Mouse (Mus musculus) midbrain, embryonic 11.5 days (tissue): ENCODE measurements at regions not wholly inside any gene's neighbourhood (a gene's known extent, or its start where the extent isn't known, plus 50 kb on each side); places are given as distances from the start of the nearest gene placed in this dataset.

Experiments
- ATAC-seq: fragments of 200-750 bp; cut with Nextera tagmentation; 2 replicates; pipeline ENCODE4 v1.8.0; 2017; ENCODE audit warnings: moderate TSS enrichment, moderate library complexity; ENCODE audit not compliant: low FRiP score
- DNase-seq: peaks from one replicate; pipeline ENCODE4 v3.0.0; 2015; ENCODE audit warnings: low spot score; ENCODE audit errors: missing footprints
- H3K27ac ChIP-seq: fragments of 300-500 bp; sonication (generic); 2 replicates; pipeline ENCODE4 v1.5.1; 2014; ENCODE audit warnings: low read depth, low read length
- H3K27me3 ChIP-seq: fragments of 300-500 bp; sonication (generic); 2 replicates; pipeline ENCODE4 v1.6.1; 2014; ENCODE audit warnings: mild to moderate bottlenecking, low read length, moderate library complexity, mixed read lengths; ENCODE audit not compliant: control insufficient read depth, insufficient read depth
- H3K36me3 ChIP-seq: fragments of 300-500 bp; sonication (generic); 2 replicates; pipeline ENCODE4 v1.6.1; 2014; ENCODE audit warnings: mild to moderate bottlenecking, low read length, moderate library complexity, mixed read lengths; ENCODE audit not compliant: control insufficient read depth, insufficient read depth
- H3K4me1 ChIP-seq: fragments of 300-500 bp; sonication (generic); 2 replicates; pipeline ENCODE4 v1.6.1; 2014; ENCODE audit warnings: low read length; ENCODE audit not compliant: control insufficient read depth, insufficient read depth
- H3K4me2 ChIP-seq: fragments of 300-500 bp; sonication (generic); 2 replicates; pipeline ENCODE4 v1.6.1; 2014; ENCODE audit warnings: mild to moderate bottlenecking, moderate library complexity
- H3K4me3 ChIP-seq: fragments of 300-500 bp; sonication (generic); 2 replicates; pipeline ENCODE4 v1.5.1; 2014; ENCODE audit warnings: low read depth, low read length
- H3K9ac ChIP-seq: fragments of 300-500 bp; sonication (generic); 2 replicates; pipeline ENCODE4 v1.6.1; 2014; ENCODE audit warnings: low read length
- H3K9me3 ChIP-seq: fragments of 300-500 bp; sonication (generic); 2 replicates; pipeline ENCODE4 v1.6.1; 2016; ENCODE audit warnings: low read length; ENCODE audit not compliant: control insufficient read depth
- WGBS: fragments of 180-500 bp; shearing (Covaris S2); extraction: QIAGEN DNeasy Blood & Tissue Kit; methylation state at CpG from one replicate; pipeline ENCODE4 v1.1.7; 2014; 5-methylcytosine and 5-hydroxymethylcytosine counted together

DNA sequence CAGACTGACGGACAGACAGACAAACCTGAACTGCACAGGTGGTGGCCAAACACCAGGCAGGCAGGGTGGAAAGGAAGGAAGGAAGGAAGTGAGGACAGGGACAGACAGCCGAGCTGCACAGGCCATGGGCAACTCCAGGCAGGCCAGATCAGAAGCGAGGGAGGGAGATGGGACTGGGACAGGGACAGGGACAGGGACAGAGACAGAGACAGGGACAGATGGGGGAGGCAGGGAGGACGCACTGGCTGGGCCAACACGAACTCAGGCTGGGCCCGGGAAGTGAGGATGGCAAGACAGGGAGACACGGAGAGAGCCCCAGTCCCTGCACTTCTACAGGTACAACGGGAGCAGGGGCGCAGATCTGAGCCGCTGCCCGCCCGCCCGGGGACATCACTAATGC, 94.9 kb upstream of the Rab39b start:
- Histone ChIP-seq H3K9me3 (no peaks in the 10 kb centered on the region), H3K4me3 (no peak overlapping the region), H3K4me1 (no peaks in the 10 kb centered on the region), H3K27me3 (no peaks in the 10 kb centered on the region), H3K27ac (no peak overlapping the region), H3K36me3 (no peaks in the 10 kb centered on the region), H3K4me2 (no peak overlapping the region; the same call in 1 of the 2 replicates), H3K9ac (no peak overlapping the region)
- ATAC-seq (0 out of 2 replicates have a peak, but pooled peaks have one; percentile 0), DNase-seq (no peak)
- 78% methylated on average over 13 of the region's 13 CpGs for WGBS

DNA sequence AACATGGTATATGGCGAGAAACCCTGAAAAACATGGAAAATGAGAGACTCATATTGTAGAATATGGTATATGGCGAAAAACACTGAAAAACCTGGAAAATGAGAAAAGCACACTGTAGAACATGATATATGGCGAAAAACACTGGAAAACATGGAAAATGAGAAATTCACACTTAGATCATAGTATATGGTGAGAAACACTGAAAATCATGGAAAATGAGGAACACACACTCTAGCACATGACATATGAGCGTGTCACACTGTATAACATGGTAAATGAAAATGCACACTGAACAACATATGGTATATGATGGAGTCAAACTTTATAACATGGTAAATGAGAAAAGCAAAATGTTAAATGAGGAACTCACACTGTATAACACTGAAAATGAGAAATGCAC, 89.6 kb upstream of the Rab39b start:
- Histone ChIP-seq H3K9me3 (no peaks in the 10 kb centered on the region), H3K9ac (no peak overlapping the region), H3K4me2 (no peak overlapping the region), H3K4me1 (no peaks in the 10 kb centered on the region), H3K27me3 (no peaks in the 10 kb centered on the region), H3K36me3 (no peaks in the 10 kb centered on the region), H3K4me3 (no peak overlapping the region), H3K27ac (no peak overlapping the region)
- WGBS: 92% methylated on average over 4 of the region's 4 CpGs
- DNase-seq (no peak), ATAC-seq (no peak)

DNA sequence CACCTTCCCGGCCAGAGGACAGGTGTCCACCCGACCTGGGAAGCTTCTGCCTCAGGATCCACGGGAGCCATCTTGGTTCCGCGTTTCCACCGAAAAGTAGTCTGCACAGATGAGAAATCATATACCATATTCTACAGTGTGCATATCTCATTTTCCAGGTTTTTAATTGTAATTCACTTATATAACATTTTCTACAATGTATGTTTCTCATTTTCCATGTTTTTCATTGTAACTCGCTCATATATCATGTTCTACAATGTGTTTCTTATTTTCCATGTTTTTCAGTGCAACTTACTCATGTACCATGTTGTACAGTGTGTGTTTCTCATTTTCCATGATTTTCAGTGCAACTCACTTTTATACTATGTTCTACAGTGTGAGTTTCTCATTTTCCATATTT, 65.4 kb upstream of the Rab39b start:
- H3K36me3 ChIP-seq: no peaks in the 10 kb centered on the region
- DNase-seq (no peak), ATAC-seq (no peak)
- no peaks in the 10 kb centered on the region for H3K27me3 ChIP-seq
- no peak overlapping the region for H3K27ac ChIP-seq
- H3K4me2 ChIP-seq: no peak overlapping the region
- WGBS: 90% methylated on average over 7 of the region's 7 CpGs
- H3K4me3 ChIP-seq: no peak overlapping the region
- H3K4me1 ChIP-seq: no peaks in the 10 kb centered on the region
- H3K9me3 ChIP-seq: no peaks in the 10 kb centered on the region
- no peak overlapping the region for H3K9ac ChIP-seq
